Mouse (Mus musculus) embryonic stem cell, embryonic (primary cell): Measurements from ENCODE around the gene Ppp3ca.

Experiments used
- CTCF ChIA-PET, 4 experiments: fragments of 300-600 bp in 2 of 4; fragments of 350-600 bp in 2 of 4; sonication (Branson Sonifier 250); formaldehyde crosslinking; loops; one replicate each; lab custom pipeline; 2022; ENCODE audit warnings: inconsistent platforms in 2 of 4; lab: Charles Lee
- POLR2A ChIA-PET, 4 experiments: fragments of 300-600 bp in 2 of 4; fragments of 350-600 bp in 2 of 4; sonication (Branson Sonifier 250); formaldehyde crosslinking; loops; one replicate each; lab custom pipeline; 2022; ENCODE audit warnings: antibody characterized with exemption in 4 of 4, inconsistent platforms in 1 of 4; lab: Charles Lee

The Ppp3ca gene

GRCm38 (mm10) chr3:136893596-136894402, 223.9 kb downstream of the Ppp3ca start:
- CTCF ChIA-PET: no interaction called here
- POLR2A ChIA-PET: no interaction called here

- ChIA-PET POLR2A (no interaction called here), CTCF (no interaction called here)
Observed at GRCm38 (mm10) chr3:136895498-136895897, 225.6 kb downstream of the Ppp3ca start.

- CTCF ChIA-PET: interaction anchor here in 1 of 4 experiments (0.6 kb wide), 1 partner anchor 228 kb away, joined by 3 read pairs; no protein-coding TSS in a partner anchor
- POLR2A ChIA-PET: no interaction called here
Observed at GRCm38 (mm10) chr3:136896276-136896675, 226.4 kb downstream of the Ppp3ca start.

- ChIA-PET CTCF (no interaction called here), POLR2A (interaction anchor here in 1 of 4 experiments (0.6 kb wide), 1 partner anchor 482 kb away, joined by 3 read pairs; no protein-coding TSS in a partner anchor)
Observed at GRCm38 (mm10) chr3:136899744-136900143, 229.8 kb downstream of the Ppp3ca start.

- CTCF ChIA-PET: no interaction called here
- POLR2A ChIA-PET: no interaction called here
Observed at GRCm38 (mm10) chr3:136900986-136901385, 231.1 kb downstream of the Ppp3ca start.

- ChIA-PET POLR2A (no interaction called here), CTCF (no interaction called here)
Observed at GRCm38 (mm10) chr3:136902776-136903175, 232.9 kb downstream of the Ppp3ca start.

GRCm38 (mm10) chr3:136905577-136905976, 235.7 kb downstream of the Ppp3ca start:
- POLR2A ChIA-PET: no interaction called here
- CTCF ChIA-PET: interaction anchor here in 2 of 4 experiments (0.6 kb wide), 2 partner anchors 111 to 1523 kb away, joined by 3 to 4 read pairs; no protein-coding TSS in a partner anchor

GRCm38 (mm10) chr3:136909534-136909933, 239.6 kb downstream of the Ppp3ca start:
- CTCF ChIA-PET: no interaction called here
- POLR2A ChIA-PET: interaction anchor here in 1 of 4 experiments (0.7 kb wide), 1 partner anchor 8 kb away, joined by 3 read pairs; no protein-coding TSS in a partner anchor

- ChIA-PET CTCF (no interaction called here), POLR2A (no interaction called here)
Observed at GRCm38 (mm10) chr3:136911276-136911675, 241.4 kb downstream of the Ppp3ca start.

GRCm38 (mm10) chr3:136917080-136917479, 247.2 kb downstream of the Ppp3ca start:
- POLR2A ChIA-PET: interaction anchor here in 1 of 4 experiments (0.6 kb wide), 1 partner anchor 125 kb away, joined by 3 read pairs; no protein-coding TSS in a partner anchor
- CTCF ChIA-PET: no interaction called here

- ChIA-PET POLR2A (no interaction called here), CTCF (interaction anchor here in 1 of 4 experiments (0.5 kb wide), 1 partner anchor 328 kb away, joined by 12 read pairs; no protein-coding TSS in a partner anchor)
Observed at GRCm38 (mm10) chr3:136933071-136933470, 263.1 kb downstream of the Ppp3ca start.

- POLR2A ChIA-PET: no interaction called here
Observed at GRCm38 (mm10) chr3:136940733-136941601, 271.0 kb downstream of the Ppp3ca start.

GRCm38 (mm10) chr3:136941602-136941926, 271.6 kb downstream of the Ppp3ca start:
- ChIA-PET CTCF (no interaction called here), POLR2A (no interaction called here)

More at GRCm38 (mm10) chr3:136940733-136941601, 271.0 kb downstream of the Ppp3ca start:
- CTCF ChIA-PET: no interaction called here

- POLR2A ChIA-PET: no interaction called here
Observed at GRCm38 (mm10) chr3:136945550-136945949, 275.6 kb downstream of the Ppp3ca start.

GRCm38 (mm10) chr3:136946662-136947061, 276.7 kb downstream of the Ppp3ca start:
- ChIA-PET CTCF (no interaction called here), POLR2A (no interaction called here)

More at GRCm38 (mm10) chr3:136945550-136945949, 275.6 kb downstream of the Ppp3ca start:
- CTCF ChIA-PET: no interaction called here

GRCm38 (mm10) chr3:136948142-136948541, 278.2 kb downstream of the Ppp3ca start:
- CTCF ChIA-PET: no interaction called here
- POLR2A ChIA-PET: interaction anchor here in 2 of 4 experiments (0.5 to 0.7 kb wide), 2 partner anchors 16 to 49 kb away, joined by 3 to 5 read pairs; no protein-coding TSS in a partner anchor

GRCm38 (mm10) chr3:136951792-136952191, 281.9 kb downstream of the Ppp3ca start:
- ChIA-PET POLR2A (no interaction called here), CTCF (no interaction called here)

GRCm38 (mm10) chr3:136952822-136953221, 282.9 kb downstream of the Ppp3ca start:
- ChIA-PET POLR2A (no interaction called here), CTCF (no interaction called here)

GRCm38 (mm10) chr3:136955043-136955442, 285.1 kb downstream of the Ppp3ca start:
- CTCF ChIA-PET: interaction anchor here in 1 of 4 experiments (0.6 kb wide), 1 partner anchor 64 kb away, joined by 4 read pairs; no protein-coding TSS in a partner anchor
- POLR2A ChIA-PET: no interaction called here

- ChIA-PET CTCF (no interaction called here), POLR2A (no interaction called here)
Observed at GRCm38 (mm10) chr3:136960314-136960713, 290.4 kb downstream of the Ppp3ca start.
